Mouse (Mus musculus) midbrain, embryonic 12.5 days (tissue): ENCODE data around the gene Cfap73. TPM values are rescaled to one million over a fixed set of nuclear protein-coding genes. Genes with fewer than 3 reads are reported as not detected.

ENCODE experiments used
- ATAC-seq: fragments of 200-750 bp; cut with Nextera tagmentation; 2 replicates; pipeline ENCODE4 v1.8.0; 2017; ENCODE audit warnings: low read depth, moderate TSS enrichment, moderate library complexity; ENCODE audit not compliant: low FRiP score
- H3K27ac ChIP-seq: fragments of 300-500 bp; sonication (generic); replicated peaks from 2 replicates; pipeline ENCODE4 v1.5.1; 2016; ENCODE audit warnings: mild to moderate bottlenecking
- H3K27me3 ChIP-seq: fragments of 300-500 bp; sonication (generic); 2 replicates; pipeline ENCODE4 v1.6.1; 2016; ENCODE audit warnings: mild to moderate bottlenecking
- H3K36me3 ChIP-seq: fragments of 300-500 bp; sonication (generic); 2 replicates; pipeline ENCODE4 v1.6.1; 2016
- H3K4me1 ChIP-seq: fragments of 300-500 bp; sonication (generic); 2 replicates; pipeline ENCODE4 v1.6.1; 2016
- H3K4me2 ChIP-seq: fragments of 300-500 bp; sonication (generic); replicated peaks from 2 replicates; pipeline ENCODE4 v1.6.1; 2016; ENCODE audit warnings: mild to moderate bottlenecking, moderate library complexity
- H3K4me3 ChIP-seq: fragments of 300-500 bp; sonication (generic); 2 replicates; pipeline ENCODE4 v1.5.1; 2016; ENCODE audit warnings: mild to moderate bottlenecking
- H3K9ac ChIP-seq: fragments of 300-500 bp; sonication (generic); replicated peaks from 2 replicates; pipeline ENCODE4 v1.6.1; 2016; ENCODE audit warnings: mild to moderate bottlenecking, moderate library complexity
- H3K9me3 ChIP-seq: fragments of 300-500 bp; sonication (generic); 2 replicates; pipeline ENCODE4 v1.6.1; 2016; ENCODE audit warnings: mild to moderate bottlenecking
- WGBS: fragments of 180-500 bp; shearing (Covaris S2); methylation state at CpG from one replicate; pipeline ENCODE4 v1.1.7; 2016; 5-methylcytosine and 5-hydroxymethylcytosine counted together
- polyA plus RNA-seq: library from polyadenylated mRNA; unstranded; fragments of >200 nt; fragmentation: Nextera tagmentation; extraction: Ambion mirVana; gene quantifications from 2 replicates; pipeline ENCODE4 v1.2.1, GENCODE M21; 2016

The Cfap73 gene
- not detected in 2 replicates for polyA plus RNA-seq

DNA sequence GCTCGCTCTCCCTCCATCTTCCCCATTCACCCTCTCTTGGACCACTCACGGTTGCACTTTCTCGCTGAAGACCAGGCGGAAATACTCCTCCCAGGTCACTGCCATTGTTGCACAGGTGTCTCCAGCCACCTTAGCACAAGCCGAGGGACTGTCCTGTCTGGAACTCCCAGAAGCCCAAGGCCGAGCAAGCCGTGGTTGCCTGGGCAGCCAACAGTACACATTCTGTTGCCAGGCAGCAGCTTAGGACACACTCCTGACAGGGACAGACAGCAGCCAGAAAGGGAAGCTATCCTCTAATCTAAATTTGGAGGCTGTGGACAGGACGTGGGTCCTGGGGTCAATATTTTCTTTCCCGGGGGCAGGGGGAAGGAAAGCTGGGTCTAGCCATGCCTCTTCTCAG is at the start of gene Cfap73:
Gene Cfap73 (minus strand): TSS at position 105 of the 400 bp plus-strand sequence.
- Histone ChIP-seq H3K36me3 (no peaks in the 10 kb centered on the region), H3K4me2 (no peak within 1 kb of the TSS), H3K9ac (no peak within 1 kb of the TSS), H3K4me3 (no peak within 1 kb of the TSS), H3K27me3 (peaks cover 30% of the 10 kb centered on the region), H3K9me3 (no peaks in the 10 kb centered on the region), H3K4me1 (0 out of 2 replicates have a peak, but pooled peaks cover 5% of the 10 kb centered on the region), H3K27ac (no peak within 1 kb of the TSS)
- WGBS = 62% methylated on average over 9 of the region's 9 CpGs
- no peak for ATAC-seq

- H3K4me2 ChIP-seq = 0 out of 2 replicates have a peak overlapping the region, but pooled peaks have one; percentile 3
- no peaks in the 10 kb centered on the region for H3K9me3 ChIP-seq
- H3K36me3 ChIP-seq = no peaks in the 10 kb centered on the region
- ATAC-seq = no peak
- no peak overlapping the region for H3K9ac ChIP-seq
- WGBS = 7% methylated on average over 24 of the region's 24 CpGs
- H3K4me3 ChIP-seq = no peak overlapping the region
- peaks cover 25% of the 10 kb centered on the region for H3K4me1 ChIP-seq
- peaks cover 67% of the 10 kb centered on the region for H3K27me3 ChIP-seq
- H3K27ac ChIP-seq = no peak overlapping the region
Observed at GRCm38 (mm10) chr5:120682982-120683771, 49.1 kb upstream of the Cfap73 start.

DNA sequence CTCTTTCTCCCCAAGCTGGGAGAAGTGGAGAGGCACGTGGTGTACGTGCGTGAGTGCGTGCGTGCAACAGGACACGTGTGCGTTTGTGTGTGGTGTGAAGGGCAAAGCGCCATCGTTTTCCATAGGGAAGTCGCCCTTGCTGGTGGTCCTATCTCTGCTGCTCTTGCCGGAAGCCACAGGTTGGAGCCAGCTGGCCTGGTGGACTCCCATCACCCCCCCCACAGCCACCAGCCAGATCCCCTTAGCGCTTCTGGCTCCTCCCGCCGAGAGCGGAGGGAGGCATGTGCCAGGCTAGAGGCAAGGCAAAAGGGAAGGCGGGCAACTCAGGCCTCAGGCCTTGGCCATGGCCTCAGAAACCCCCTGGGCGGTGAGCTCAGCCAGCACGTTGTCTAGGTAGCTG is 46.9 kb upstream of the Cfap73 start:
- H3K36me3 ChIP-seq = no peaks in the 10 kb centered on the region
- peaks cover 25% of the 10 kb centered on the region for H3K4me1 ChIP-seq
- H3K9ac ChIP-seq = no peak overlapping the region
- ATAC-seq = no peak
- H3K4me2 ChIP-seq = peak overlapping the region; percentile 44
- H3K9me3 ChIP-seq = no peaks in the 10 kb centered on the region
- peak overlapping the region; percentile 87 for H3K27ac ChIP-seq
- peaks cover 51% of the 10 kb centered on the region for H3K27me3 ChIP-seq
- H3K4me3 ChIP-seq = 0 out of 2 replicates have a peak overlapping the region, but pooled peaks have one; percentile 18
- WGBS = 86% methylated on average over 18 of the region's 18 CpGs

GRCm38 (mm10) chr5:120679676-120680555 is 45.9 kb upstream of the Cfap73 start:
- H3K4me3 ChIP-seq = peak overlapping the region; percentile 42
- peak overlapping the region; percentile 58 for H3K9ac ChIP-seq
- peak overlapping the region; percentile 69 for H3K4me2 ChIP-seq
- H3K9me3 ChIP-seq = no peaks in the 10 kb centered on the region
- 1% methylated on average over 24 of the region's 24 CpGs for WGBS
- H3K4me1 ChIP-seq = peaks cover 29% of the 10 kb centered on the region
- H3K27ac ChIP-seq = peak overlapping the region; percentile 87
- H3K27me3 ChIP-seq = peaks cover 46% of the 10 kb centered on the region
- H3K36me3 ChIP-seq = no peaks in the 10 kb centered on the region
- peak; percentile 87 for ATAC-seq

- Histone ChIP-seq H3K36me3 (no peaks in the 10 kb centered on the region), H3K4me2 (no peak overlapping the region), H3K9ac (no peak overlapping the region), H3K4me3 (no peak overlapping the region), H3K9me3 (no peaks in the 10 kb centered on the region), H3K27me3 (peaks cover 32% of the 10 kb centered on the region), H3K4me1 (peaks cover 28% of the 10 kb centered on the region), H3K27ac (no peak overlapping the region)
- 27% methylated on average over 2 of the region's 2 CpGs for WGBS
- no peak for ATAC-seq
Observed at GRCm38 (mm10) chr5:120677516-120677915, 43.5 kb upstream of the Cfap73 start.

GRCm38 (mm10) chr5:120674229-120675145 is 40.5 kb upstream of the Cfap73 start:
- Histone ChIP-seq H3K4me3 (no peak overlapping the region), H3K27me3 (peaks cover 16% of the 10 kb centered on the region), H3K9ac (no peak overlapping the region), H3K4me2 (no peak overlapping the region), H3K27ac (no peak overlapping the region), H3K9me3 (no peaks in the 10 kb centered on the region), H3K4me1 (peaks cover 13% of the 10 kb centered on the region), H3K36me3 (no peaks in the 10 kb centered on the region)
- no peak; the same call in 1 of the 2 replicates for ATAC-seq
- 33% methylated on average over 21 of the region's 21 CpGs for WGBS

DNA sequence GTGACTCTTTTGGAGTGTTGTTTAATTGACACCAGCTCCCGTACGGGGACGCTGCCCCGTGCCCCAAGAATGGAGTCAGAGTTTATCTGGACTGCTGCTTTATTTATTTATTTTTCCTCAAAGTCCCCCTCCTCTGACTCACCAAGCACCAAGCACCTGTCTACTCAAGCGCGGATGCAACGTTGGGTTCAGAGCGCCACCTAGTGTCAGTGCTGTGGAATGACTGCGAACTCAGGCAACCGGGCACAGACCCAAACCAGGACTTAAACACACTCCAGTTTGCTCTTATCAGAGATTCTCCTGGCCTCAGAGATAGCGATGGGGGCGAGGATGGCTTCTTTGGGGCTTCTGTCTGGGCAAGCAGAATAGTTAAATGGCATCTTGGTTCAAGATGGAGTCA is 39.6 kb upstream of the Cfap73 start:
- ATAC-seq = no peak
- 14% methylated on average over 12 of the region's 12 CpGs for WGBS

GRCm38 (mm10) chr5:120671865-120672264 is 37.8 kb upstream of the Cfap73 start:
- Histone ChIP-seq H3K9me3 (no peaks in the 10 kb centered on the region), H3K9ac (no peak overlapping the region), H3K4me1 (0 out of 2 replicates have a peak, but pooled peaks cover 10% of the 10 kb centered on the region), H3K4me2 (no peak overlapping the region), H3K27ac (no peak overlapping the region), H3K4me3 (no peak overlapping the region), H3K36me3 (no peaks in the 10 kb centered on the region), H3K27me3 (peaks cover 23% of the 10 kb centered on the region)
- 83% methylated on average over 3 of the region's 3 CpGs for WGBS
- ATAC-seq = no peak

More for the DNA sequence above, 39.6 kb upstream of the Cfap73 start:
- Histone ChIP-seq H3K4me2 (no peak overlapping the region), H3K4me1 (0 out of 2 replicates have a peak, but pooled peaks cover 10% of the 10 kb centered on the region), H3K9ac (no peak overlapping the region), H3K27ac (no peak overlapping the region), H3K4me3 (no peak overlapping the region), H3K36me3 (no peaks in the 10 kb centered on the region), H3K27me3 (peaks cover 12% of the 10 kb centered on the region), H3K9me3 (no peaks in the 10 kb centered on the region)

DNA sequence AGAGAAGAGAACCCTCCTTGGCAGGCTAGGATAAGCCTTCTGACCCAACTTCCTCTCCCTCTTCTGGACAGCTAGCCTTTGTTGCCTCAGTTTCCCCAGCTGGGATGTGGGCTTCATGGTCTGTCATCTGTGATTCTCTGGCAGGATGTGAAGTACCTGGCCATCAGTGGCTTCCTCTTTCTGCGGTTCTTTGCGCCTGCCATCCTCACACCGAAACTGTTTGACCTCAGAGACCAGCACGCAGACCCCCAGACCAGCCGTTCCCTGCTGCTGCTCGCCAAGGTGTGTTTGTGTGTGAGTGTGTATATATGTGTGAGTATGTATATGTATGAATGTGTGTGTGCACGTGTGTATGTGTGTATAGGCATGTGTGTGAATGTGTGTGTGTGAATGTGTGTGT is 36.1 kb upstream of the Cfap73 start:
- WGBS = 87% methylated on average over 7 of the region's 7 CpGs
- H3K4me3 ChIP-seq = no peak overlapping the region
- H3K4me1 ChIP-seq = 0 out of 2 replicates have a peak, but pooled peaks cover 9% of the 10 kb centered on the region
- ATAC-seq = no peak
- H3K9me3 ChIP-seq = no peaks in the 10 kb centered on the region
- no peak overlapping the region for H3K27ac ChIP-seq
- no peak overlapping the region for H3K4me2 ChIP-seq
- H3K27me3 ChIP-seq = peaks cover 37% of the 10 kb centered on the region
- no peak overlapping the region for H3K9ac ChIP-seq
- H3K36me3 ChIP-seq = no peaks in the 10 kb centered on the region

DNA sequence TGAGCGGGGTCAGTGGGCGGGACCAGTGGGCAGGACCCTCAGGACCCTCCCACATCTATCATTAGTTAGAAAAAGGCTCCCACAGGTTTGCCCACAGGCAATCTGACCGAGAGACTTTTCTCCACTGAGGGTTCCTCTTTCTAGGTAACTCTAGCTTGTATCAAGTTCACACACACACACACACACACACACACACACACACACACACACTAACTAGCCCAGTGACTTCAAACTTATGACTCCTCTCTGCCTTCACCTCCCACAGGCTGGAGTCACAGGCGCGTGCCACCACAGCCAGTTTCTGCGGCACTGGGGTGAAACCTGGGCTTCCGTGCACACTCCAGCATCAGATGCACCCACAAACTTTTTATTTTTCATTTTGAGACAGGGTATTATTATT is 34.7 kb upstream of the Cfap73 start:
- H3K4me2 ChIP-seq = no peak overlapping the region

GRCm38 (mm10) chr5:120664888-120665287 is 30.9 kb upstream of the Cfap73 start:
- H3K27me3 ChIP-seq = peaks cover 32% of the 10 kb centered on the region; the same call in 1 of the 2 replicates
- 44% methylated on average over 2 of the region's 2 CpGs for WGBS
- H3K9me3 ChIP-seq = no peaks in the 10 kb centered on the region
- peaks cover 3% of the 10 kb centered on the region; the same call in 1 of the 2 replicates for H3K4me1 ChIP-seq
- no peak for ATAC-seq
- no peak overlapping the region for H3K9ac ChIP-seq
- H3K27ac ChIP-seq = no peak overlapping the region
- H3K4me2 ChIP-seq = no peak overlapping the region
- H3K4me3 ChIP-seq = no peak overlapping the region
- H3K36me3 ChIP-seq = no peaks in the 10 kb centered on the region

More for the DNA sequence above, 34.7 kb upstream of the Cfap73 start:
- no peak overlapping the region for H3K27ac ChIP-seq
- no peaks in the 10 kb centered on the region for H3K36me3 ChIP-seq
- peaks cover 28% of the 10 kb centered on the region; the same call in 1 of the 2 replicates for H3K27me3 ChIP-seq
- ATAC-seq = no peak
- WGBS = 66% methylated on average over 7 of the region's 7 CpGs
- H3K4me1 ChIP-seq = no peaks in the 10 kb centered on the region
- H3K4me3 ChIP-seq = no peak overlapping the region
- H3K9ac ChIP-seq = no peak overlapping the region
- H3K9me3 ChIP-seq = no peaks in the 10 kb centered on the region
